Mouse (Mus musculus) kidney, postnatal 14 days (tissue): ENCODE measurements at regions not wholly inside any gene's neighbourhood (a gene's known extent, or its start where the extent isn't known, plus 50 kb on each side); places are given as distances from the start of the nearest gene placed in this dataset.
"Not testable (repeated sequence)": the region's sequence is repeated elsewhere in the genome, so short reads cannot be mapped to it uniquely, and the experiment has no call there.

ENCODE experiments used
- DNase-seq: peaks from one replicate; pipeline ENCODE4 v3.0.0; 2022; ENCODE audit warnings: mixed read lengths

- DNase-seq: peak; percentile 33
Measured at GRCm38 (mm10) chr4:145774241-145774761, 94.3 kb upstream of the Zfp986 start.

DNA sequence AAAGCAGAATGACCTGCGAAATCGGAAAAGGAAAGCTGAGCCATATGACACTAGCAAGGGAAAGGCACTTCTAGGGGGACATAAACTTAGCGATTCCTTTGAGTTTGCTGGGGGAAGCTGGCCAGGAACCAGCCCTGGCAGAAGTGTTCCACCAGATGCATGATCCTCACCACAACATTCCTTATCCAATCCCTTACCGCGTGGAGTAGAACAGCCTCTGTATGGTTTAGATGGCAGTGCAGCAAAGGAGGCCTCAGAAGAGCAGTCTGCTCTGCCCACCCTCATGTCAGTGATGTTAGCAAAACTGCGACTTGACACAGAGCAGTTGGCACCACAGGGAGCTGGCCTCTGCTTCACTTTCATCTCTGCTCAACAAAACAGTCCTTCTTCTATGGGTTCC lies 93.7 kb upstream of the Zfp986 start:
- DNase-seq: not testable (repeated sequence)

DNA sequence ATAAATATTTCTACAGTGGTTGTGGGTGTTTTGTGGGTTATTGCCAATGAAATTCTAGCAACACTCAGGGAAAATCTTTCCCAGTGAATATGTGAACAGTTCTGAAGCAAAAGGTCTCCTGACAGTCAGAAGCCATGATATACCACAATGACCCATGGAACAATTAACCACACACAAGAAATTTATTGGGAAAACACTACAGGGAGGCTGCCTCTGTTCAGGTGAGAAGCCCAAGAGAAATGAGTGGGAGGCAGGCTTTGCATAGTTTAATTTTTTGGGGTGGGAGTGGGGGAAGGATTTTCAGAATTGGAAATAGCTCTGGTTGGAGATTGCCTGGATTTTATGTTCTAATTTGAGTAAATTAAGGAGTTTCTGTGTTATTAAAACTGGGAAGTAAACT lies 92.1 kb upstream of the Zfp986 start:
- DNase-seq: not testable (repeated sequence)

- DNase-seq: not testable (repeated sequence)
Measured at GRCm38 (mm10) chr4:145781281-145781896, 87.2 kb upstream of the Zfp986 start.

DNA sequence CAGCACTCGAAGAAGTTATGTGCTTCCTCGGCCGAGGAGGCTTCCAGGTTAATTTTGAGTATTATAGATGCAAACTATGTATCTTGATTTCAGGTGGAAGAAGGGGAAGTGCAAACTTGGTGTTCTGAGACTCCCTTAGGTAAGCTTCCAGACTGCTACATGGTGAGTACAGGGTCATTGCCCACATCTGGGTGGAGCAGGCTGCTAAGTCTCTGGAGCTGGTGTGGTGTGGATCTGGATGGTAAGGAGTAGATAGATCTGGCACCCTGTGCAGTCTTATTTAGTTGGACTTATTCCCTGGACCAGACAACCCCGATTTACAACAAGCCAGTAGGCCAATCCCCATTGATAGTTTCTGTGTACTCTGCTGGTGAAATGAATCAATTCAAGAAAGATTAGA lies 53.9 kb upstream of the Zfp986 start:
- not testable (repeated sequence) for DNase-seq
